Mouse (Mus musculus) hindbrain, embryonic 15.5 days (tissue): ENCODE measurements around the gene H2afv. TPM values are rescaled to one million over a fixed set of nuclear protein-coding genes. Genes with fewer than 3 reads are reported as not detected.
A peak's percentile ranks its signal among the peaks of the same experiment; 100 is the strongest.

Source experiments
- ATAC-seq: fragments of 200-750 bp; cut with Nextera tagmentation; 2 replicates; pipeline ENCODE4 v1.8.0; 2017; ENCODE audit warnings: low read depth, moderate number of reproducible peaks, moderate TSS enrichment; ENCODE audit not compliant: low FRiP score
- H3K27ac ChIP-seq: fragments of 300-500 bp; sonication (generic); replicated peaks from 2 replicates; pipeline ENCODE4 v1.5.1; 2015; ENCODE audit warnings: mild to moderate bottlenecking, inconsistent platforms
- H3K27me3 ChIP-seq: fragments of 300-500 bp; sonication (generic); 2 replicates; pipeline ENCODE4 v1.6.1; 2015; ENCODE audit warnings: control low read depth, inconsistent platforms
- H3K36me3 ChIP-seq: fragments of 300-500 bp; sonication (generic); 2 replicates; pipeline ENCODE4 v1.6.1; 2015; ENCODE audit warnings: control low read depth, inconsistent platforms
- H3K4me1 ChIP-seq: fragments of 300-500 bp; sonication (generic); replicated peaks from 2 replicates; pipeline ENCODE4 v1.6.1; 2015; ENCODE audit warnings: control low read depth, inconsistent platforms
- H3K4me2 ChIP-seq: fragments of 300-500 bp; sonication (generic); 2 replicates; pipeline ENCODE4 v1.6.1; 2015; ENCODE audit warnings: moderate library complexity, mild to moderate bottlenecking, inconsistent platforms
- H3K4me3 ChIP-seq: fragments of 300-500 bp; sonication (generic); 2 replicates; pipeline ENCODE4 v1.5.1; 2015; ENCODE audit warnings: mild to moderate bottlenecking, inconsistent platforms
- H3K9ac ChIP-seq: fragments of 300-500 bp; sonication (generic); 2 replicates; pipeline ENCODE4 v1.6.1; 2015; ENCODE audit warnings: inconsistent platforms
- H3K9me3 ChIP-seq: fragments of 300-500 bp; sonication (generic); 2 replicates; pipeline ENCODE4 v1.6.1; 2016; ENCODE audit warnings: control low read depth, inconsistent platforms
- WGBS: fragments of 180-500 bp; shearing (Covaris S2); methylation state at CpG from one replicate; pipeline ENCODE4 v1.1.7; 2015; 5-methylcytosine and 5-hydroxymethylcytosine counted together
- polyA plus RNA-seq: library from polyadenylated mRNA; unstranded; fragments of >200 nt; fragmentation: Nextera tagmentation; extraction: Ambion mirVana; gene quantifications from 2 replicates; pipeline ENCODE4 v1.2.1, GENCODE M21; 2015

The H2afv gene
- 259 and 323 TPM in 2 replicates for polyA plus RNA-seq

DNA sequence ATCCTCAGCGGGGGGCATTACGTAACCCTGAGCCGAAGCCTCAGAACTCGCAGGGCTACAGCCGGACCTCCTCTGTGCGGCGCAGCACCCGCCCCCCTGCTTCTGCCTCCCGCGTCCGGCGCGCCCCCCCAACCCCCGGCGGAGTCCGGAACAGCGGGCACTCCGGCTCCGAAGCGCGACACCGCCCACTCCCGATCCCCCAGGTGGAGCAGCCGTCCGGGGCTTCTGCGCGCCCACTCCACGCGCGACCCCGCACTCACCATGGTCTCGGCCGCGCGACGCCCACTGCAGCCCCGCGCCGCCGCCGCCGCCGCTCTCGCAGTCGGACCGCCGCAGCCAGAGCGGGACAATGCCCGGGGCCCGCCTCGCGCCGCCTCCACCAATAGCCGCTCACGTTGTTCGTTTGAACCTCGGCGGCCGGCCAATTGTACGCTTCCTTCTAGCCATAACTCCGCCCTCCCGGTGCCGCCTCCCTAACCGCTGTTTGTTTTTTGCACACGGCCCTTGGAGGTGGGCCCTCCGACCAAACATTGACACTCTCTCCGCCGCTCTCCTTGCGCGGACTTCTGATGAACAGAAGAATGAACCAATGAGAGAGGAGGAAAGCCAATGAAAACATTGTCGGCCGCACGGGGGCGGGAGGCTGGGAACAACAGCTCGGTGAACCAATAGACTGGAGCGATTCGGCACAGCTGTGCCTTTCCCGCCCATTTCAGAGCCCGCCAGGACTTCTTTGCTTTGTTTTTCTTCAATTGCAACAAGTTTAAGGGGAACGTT lies at the start of gene H2afv:
TSS of gene H2afv (minus strand) at position 367 of the 777 bp plus-strand sequence.
- WGBS, result under 1% methylated on average over 78 of the region's 80 CpGs
- H3K9me3 ChIP-seq, result no peaks in the 10 kb centered on the region
- peaks cover 12% of the 10 kb centered on the region for H3K4me1 ChIP-seq
- H3K27ac ChIP-seq, result peak within 1 kb of the TSS; percentile 93
- peak within 1 kb of the TSS; percentile 67 for H3K4me2 ChIP-seq
- ATAC-seq, result peak; percentile 100
- H3K36me3 ChIP-seq, result no peaks in the 10 kb centered on the region
- H3K4me3 ChIP-seq, result peak within 1 kb of the TSS; percentile 68
- peak within 1 kb of the TSS; percentile 67 for H3K9ac ChIP-seq
- H3K27me3 ChIP-seq, result no peaks in the 10 kb centered on the region

DNA sequence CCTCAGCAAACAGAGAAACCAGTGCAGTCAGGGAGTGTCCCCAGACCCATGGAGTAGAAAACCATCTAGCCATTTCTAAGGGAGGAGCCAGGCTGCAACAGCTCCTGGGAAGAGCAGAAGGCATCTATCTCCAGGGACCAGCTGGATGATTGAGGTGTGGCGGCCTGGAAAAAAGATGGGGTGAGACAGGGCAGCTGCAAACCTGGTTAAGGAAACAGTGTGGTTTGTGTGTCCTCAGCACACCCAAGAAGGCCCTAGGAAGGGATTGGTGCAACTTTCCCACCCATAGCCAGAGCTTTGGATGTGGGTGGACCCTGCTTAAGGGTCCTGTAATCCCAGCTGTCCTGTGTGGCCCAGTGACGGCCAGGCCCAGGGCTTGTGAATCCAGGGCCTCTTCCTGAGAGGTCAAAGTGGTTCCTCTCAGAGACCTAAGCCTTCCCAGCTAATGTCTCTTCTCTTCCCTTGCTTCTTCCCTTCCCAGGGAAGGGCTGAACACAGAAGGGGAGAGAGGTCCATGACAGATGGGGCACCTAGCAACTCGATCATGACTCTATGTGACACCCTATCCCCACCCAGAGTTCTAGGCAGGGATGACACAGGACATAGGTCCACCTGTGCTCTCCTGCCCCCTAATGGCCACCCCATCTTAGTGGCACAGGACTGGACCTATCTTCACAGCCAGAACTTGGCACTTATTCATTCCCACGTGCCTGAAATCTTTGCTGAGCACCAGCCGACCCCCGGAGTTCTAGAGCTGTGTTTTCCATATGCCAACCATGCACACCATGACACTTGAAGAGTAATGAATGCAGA lies 45.7 kb upstream of the H2afv start:
- Histone ChIP-seq H3K4me3 (no peak overlapping the region), H3K4me2 (no peak overlapping the region), H3K4me1 (no peaks in the 10 kb centered on the region), H3K9me3 (no peaks in the 10 kb centered on the region), H3K27ac (no peak overlapping the region), H3K27me3 (no peaks in the 10 kb centered on the region), H3K36me3 (no peaks in the 10 kb centered on the region), H3K9ac (no peak overlapping the region)
- WGBS, result 46% methylated on average over 6 of the region's 6 CpGs
- ATAC-seq, result 0 out of 2 replicates have a peak, but pooled peaks have one; percentile 23

DNA sequence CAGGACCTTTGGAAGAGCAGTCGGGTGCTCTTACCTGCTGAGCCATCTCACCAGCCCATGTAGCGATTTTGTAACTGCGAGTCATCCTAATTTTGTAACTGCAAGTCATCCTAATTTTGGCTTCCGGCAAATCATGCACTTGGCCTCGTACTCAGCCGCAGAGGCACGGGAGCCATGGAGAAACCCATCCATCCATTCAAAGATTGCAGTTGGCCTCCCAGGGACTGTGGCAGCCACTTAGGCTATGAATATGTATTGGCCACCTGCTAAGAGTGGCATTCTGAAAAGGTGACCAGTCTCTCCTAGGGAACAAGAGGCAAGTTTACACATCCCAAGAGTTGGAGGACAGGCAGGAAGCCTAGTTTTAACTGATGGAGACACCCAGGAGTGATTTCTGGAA lies 45.0 kb upstream of the H2afv start:
- Histone ChIP-seq H3K4me2 (no peak overlapping the region), H3K36me3 (no peaks in the 10 kb centered on the region), H3K27me3 (no peaks in the 10 kb centered on the region), H3K27ac (no peak overlapping the region), H3K4me3 (no peak overlapping the region), H3K9me3 (no peaks in the 10 kb centered on the region), H3K4me1 (no peaks in the 10 kb centered on the region), H3K9ac (no peak overlapping the region)
- 0 out of 2 replicates have a peak, but pooled peaks have one; percentile 48 for ATAC-seq
- 54% methylated on average over 7 of the region's 7 CpGs for WGBS

DNA sequence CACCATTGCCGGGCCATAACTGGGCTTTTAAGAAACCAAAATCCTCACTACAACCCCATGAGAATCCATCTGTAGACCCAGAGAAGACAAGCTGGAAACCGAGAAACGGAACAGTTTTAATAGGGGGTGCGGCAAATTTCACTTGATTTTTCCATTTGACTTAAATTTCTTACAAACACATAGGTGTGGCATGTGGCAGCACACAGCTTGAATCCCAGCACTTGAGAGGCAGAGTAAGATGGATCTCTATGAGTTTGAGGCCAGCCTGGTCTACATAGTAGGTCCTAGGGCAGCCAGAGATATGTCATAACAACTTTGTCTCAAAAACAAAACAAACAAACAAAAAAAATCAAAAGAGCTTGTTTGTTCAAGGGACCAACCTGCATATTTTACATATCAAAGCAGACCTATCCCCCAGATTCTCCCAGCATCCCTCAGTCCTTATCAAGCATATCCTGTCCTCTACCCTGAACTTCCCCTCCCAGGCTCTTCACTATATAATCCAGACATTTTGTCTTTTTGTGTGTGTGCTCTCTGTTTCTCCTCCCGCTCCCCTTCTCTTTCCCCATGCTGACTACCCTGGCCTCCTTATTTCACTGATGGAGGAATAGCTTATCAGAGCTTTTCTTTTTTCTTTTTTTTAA lies 43.9 kb upstream of the H2afv start:
- WGBS, result 98% methylated on average over 5 of the region's 5 CpGs

DNA sequence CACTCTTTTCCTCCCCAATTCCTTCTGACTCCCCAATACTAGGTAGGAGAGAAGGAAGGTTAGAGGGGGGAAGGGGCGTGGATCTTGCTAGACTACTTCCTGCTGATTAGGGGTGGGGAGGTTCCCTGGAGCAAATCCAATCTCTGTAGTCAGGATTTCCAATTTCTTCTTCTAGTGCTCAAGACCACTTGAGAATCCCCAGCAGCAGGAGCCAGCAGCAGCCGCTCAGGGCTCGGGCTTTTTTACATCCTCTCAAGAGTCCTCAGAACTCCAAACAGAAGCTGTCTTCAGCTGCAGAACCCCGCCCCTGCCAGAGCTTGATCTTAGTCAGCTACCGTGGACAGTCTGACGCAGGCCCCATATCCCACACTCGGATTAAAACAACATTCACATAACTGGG lies 43.3 kb upstream of the H2afv start:
- Histone ChIP-seq H3K4me2 (no peak overlapping the region), H3K4me1 (no peaks in the 10 kb centered on the region), H3K9me3 (no peaks in the 10 kb centered on the region), H3K27me3 (no peaks in the 10 kb centered on the region), H3K27ac (no peak overlapping the region), H3K36me3 (no peaks in the 10 kb centered on the region), H3K4me3 (no peak overlapping the region), H3K9ac (no peak overlapping the region)
- ATAC-seq, result no peak
- 59% methylated on average over 7 of the region's 7 CpGs for WGBS

More for the DNA sequence above, 43.9 kb upstream of the H2afv start:
- no peaks in the 10 kb centered on the region for H3K4me1 ChIP-seq
- ATAC-seq, result no peak
- H3K9ac ChIP-seq, result no peak overlapping the region
- H3K4me3 ChIP-seq, result no peak overlapping the region
- no peak overlapping the region for H3K4me2 ChIP-seq
- no peaks in the 10 kb centered on the region for H3K36me3 ChIP-seq
- H3K27me3 ChIP-seq, result no peaks in the 10 kb centered on the region
- H3K27ac ChIP-seq, result no peak overlapping the region
- H3K9me3 ChIP-seq, result no peaks in the 10 kb centered on the region

DNA sequence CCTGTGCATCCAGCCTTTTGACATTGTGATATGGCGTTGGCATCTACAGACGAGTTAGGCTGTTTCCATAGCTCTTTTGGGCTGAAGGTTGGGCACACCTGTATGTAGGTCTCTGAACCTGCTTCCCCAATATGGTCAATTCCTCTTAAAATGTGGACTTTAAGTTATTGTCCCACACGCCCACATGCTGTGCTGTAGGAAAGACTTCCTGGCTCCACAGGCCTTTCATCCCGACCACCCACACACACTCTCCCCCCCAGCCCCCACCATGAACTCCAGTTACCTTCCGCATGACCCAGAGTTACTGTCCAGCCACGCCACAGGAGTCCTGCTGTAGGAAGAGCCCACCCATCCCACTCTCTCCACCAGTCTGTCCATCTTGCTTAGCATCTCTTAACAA lies 42.7 kb upstream of the H2afv start:
- Histone ChIP-seq H3K36me3 (no peaks in the 10 kb centered on the region), H3K9ac (no peak overlapping the region), H3K27me3 (no peaks in the 10 kb centered on the region), H3K27ac (no peak overlapping the region), H3K9me3 (no peaks in the 10 kb centered on the region), H3K4me1 (no peaks in the 10 kb centered on the region), H3K4me2 (no peak overlapping the region), H3K4me3 (no peak overlapping the region)
- WGBS, result 72% methylated on average over 6 of the region's 6 CpGs
- no peak for ATAC-seq

DNA sequence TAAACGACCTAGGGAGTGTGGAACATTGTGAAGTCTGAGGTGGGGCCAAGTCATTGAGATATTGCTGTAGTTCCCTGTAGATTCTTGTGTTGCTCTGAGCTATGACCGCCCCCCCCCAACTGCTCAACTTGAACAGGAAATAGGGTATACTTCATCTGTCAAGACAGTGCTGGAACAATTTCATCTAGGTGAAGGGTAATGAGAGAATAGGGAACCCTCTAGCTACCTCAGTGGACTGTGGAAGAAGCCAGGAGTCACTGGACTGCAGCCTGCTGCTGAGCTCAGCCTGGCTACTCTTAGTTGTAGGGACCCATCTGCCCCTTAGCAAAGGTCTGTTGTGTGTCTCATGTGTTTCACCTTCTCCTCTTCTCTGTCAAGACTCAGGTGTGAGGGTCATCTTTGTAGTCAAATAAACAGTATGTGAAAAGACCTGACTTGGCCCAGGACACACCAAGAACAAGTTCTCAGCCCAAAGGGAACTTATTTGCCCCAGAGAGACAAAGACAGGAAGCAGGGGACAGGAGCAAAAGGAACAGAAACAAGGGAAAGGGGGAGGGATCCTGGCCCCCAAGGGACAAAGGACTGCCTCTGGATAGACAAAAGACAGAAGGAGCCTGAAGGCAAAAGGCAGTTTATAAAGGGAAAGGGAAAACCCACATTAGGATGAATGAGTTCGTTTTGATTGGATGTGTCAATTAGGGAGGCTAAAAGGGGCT lies 40.2 kb upstream of the H2afv start:
- Histone ChIP-seq H3K4me3 (no peak overlapping the region), H3K9ac (no peak overlapping the region), H3K9me3 (no peaks in the 10 kb centered on the region), H3K4me2 (no peak overlapping the region), H3K27me3 (no peaks in the 10 kb centered on the region), H3K4me1 (no peaks in the 10 kb centered on the region), H3K27ac (no peak overlapping the region), H3K36me3 (no peaks in the 10 kb centered on the region)
- no peak for ATAC-seq
- WGBS, result 58% methylated on average over 3 of the region's 3 CpGs

DNA sequence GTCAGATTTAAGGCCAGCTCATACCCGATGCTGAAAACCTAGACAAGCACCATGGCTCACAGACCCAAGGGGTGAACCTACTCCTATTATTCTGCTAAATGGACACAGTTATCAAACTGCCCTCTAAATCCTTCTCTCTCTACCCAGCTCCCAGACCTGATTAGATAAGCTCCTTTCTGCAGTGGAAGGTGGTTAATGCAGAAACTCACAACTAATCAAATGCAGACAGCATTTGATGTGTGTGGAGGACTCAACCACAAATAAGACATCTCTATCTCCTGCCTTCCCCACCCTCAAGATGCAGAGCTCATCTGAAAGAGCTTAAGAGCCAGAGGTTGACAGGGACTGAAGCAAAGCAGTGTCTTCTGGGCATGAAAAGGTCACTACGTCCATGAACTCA lies 38.9 kb upstream of the H2afv start:
- no peaks in the 10 kb centered on the region for H3K36me3 ChIP-seq
- WGBS, result 89% methylated on average over 2 of the region's 2 CpGs
- no peaks in the 10 kb centered on the region for H3K4me1 ChIP-seq
- H3K4me2 ChIP-seq, result no peak overlapping the region
- no peak overlapping the region for H3K27ac ChIP-seq
- ATAC-seq, result no peak
- no peak overlapping the region for H3K4me3 ChIP-seq
- no peak overlapping the region for H3K9ac ChIP-seq
- H3K27me3 ChIP-seq, result no peaks in the 10 kb centered on the region
- H3K9me3 ChIP-seq, result no peaks in the 10 kb centered on the region

DNA sequence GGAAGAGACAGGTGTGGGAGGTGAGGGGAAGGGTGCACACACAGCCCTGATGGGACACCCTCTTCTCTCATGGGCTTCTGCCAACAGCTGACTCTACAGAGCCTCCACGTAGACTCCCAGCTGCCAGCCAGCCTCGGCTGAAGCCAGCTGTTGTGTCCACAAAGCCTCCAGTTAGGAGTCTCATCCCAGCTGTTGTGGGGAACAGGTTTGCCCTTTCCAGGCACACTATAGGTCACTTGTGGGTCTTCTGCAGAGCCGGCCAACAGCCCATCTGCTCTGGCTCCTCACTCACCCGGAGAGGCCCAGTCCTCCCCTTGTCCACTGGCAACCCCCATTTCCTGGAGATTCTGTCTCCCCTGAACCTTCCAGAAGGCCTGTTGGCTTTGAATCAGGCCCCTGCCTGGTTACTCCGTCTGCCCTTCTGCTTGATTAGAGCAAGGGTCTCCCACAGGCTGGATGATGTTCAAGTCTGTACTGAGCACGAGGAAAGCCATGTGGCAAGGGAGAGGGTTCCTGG lies 37.5 kb upstream of the H2afv start:
- H3K9me3 ChIP-seq, result no peaks in the 10 kb centered on the region
- no peak overlapping the region for H3K4me2 ChIP-seq
- no peak overlapping the region for H3K4me3 ChIP-seq
- H3K9ac ChIP-seq, result no peak overlapping the region
- no peaks in the 10 kb centered on the region for H3K4me1 ChIP-seq
- H3K27me3 ChIP-seq, result no peaks in the 10 kb centered on the region
- ATAC-seq, result peak; percentile 52
- H3K36me3 ChIP-seq, result no peaks in the 10 kb centered on the region
- H3K27ac ChIP-seq, result no peak overlapping the region
- 64% methylated on average over 6 of the region's 6 CpGs for WGBS

DNA sequence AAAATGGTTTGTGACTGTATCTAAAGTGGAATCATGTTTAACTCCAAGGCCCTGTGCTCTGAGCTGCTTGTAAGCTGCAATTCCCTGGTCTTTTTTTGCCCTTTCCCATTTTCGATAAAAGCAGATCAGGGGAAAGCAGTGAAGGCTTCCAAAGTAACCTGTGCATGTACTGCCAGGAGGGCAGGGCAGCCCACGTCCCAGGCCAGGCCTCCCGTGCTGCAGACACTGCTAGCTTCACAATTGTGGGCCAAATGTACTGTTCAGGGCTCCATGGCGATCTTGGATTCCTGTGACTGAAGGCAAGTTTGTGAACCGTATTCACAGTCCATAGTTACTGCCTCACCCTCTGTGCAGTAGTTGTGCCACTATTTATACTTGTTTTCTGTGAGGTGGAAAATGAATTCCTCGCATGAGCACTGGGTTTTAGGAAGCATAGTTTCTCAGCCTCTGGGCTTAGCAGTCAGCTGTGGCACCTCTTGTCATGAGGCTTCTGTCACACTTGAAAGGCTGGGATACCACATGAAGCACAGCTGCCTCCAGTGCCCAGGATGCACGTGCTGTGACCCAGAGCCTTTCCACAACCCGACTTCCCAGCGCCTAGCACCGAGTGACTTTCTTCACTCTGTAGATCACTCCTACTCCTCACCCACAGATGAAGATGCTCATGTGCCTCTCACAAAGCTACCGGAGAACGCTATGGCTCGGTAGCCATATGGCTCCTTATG lies 36.6 kb upstream of the H2afv start:
- no peaks in the 10 kb centered on the region for H3K27me3 ChIP-seq
- no peak overlapping the region for H3K4me3 ChIP-seq
- no peak overlapping the region for H3K4me2 ChIP-seq
- no peak overlapping the region for H3K27ac ChIP-seq
- H3K9me3 ChIP-seq, result no peaks in the 10 kb centered on the region
- H3K9ac ChIP-seq, result no peak overlapping the region
- no peak for ATAC-seq
- no peaks in the 10 kb centered on the region for H3K36me3 ChIP-seq
- H3K4me1 ChIP-seq, result no peaks in the 10 kb centered on the region
- 80% methylated on average over 13 of the region's 13 CpGs for WGBS

DNA sequence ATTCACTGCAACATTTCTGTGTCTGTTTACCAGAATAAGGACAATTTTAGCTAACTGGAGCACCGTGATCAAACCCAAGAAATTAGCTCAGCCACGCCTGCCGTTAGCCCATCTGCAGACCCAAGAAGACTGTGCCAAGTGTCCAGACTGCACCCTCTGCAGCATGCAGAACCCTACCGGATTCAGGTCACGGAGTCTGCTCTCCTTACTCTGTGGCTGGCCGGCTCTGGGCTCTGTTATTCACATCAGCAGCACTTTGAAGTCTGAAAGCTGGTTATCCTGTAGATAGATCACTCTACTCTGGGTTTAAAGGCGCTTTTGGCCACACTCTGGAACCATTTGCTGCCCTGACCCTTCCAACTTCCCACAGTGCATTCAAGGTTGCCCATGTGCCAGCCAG lies 35.9 kb upstream of the H2afv start:
- WGBS, result 73% methylated on average over 7 of the region's 7 CpGs
- no peaks in the 10 kb centered on the region for H3K36me3 ChIP-seq

More for the DNA sequence above, 35.9 kb upstream of the H2afv start:
- Histone ChIP-seq H3K9me3 (no peaks in the 10 kb centered on the region), H3K4me3 (no peak overlapping the region), H3K9ac (no peak overlapping the region), H3K4me2 (no peak overlapping the region), H3K27me3 (no peaks in the 10 kb centered on the region), H3K27ac (no peak overlapping the region), H3K4me1 (no peaks in the 10 kb centered on the region)
- no peak for ATAC-seq
